Mouse (Mus musculus) CH12.LX (cell line): Measurements from ENCODE around the gene Pcnx. TPM values are rescaled to one million over a fixed set of nuclear protein-coding genes. Genes with fewer than 3 reads are reported as not detected.

Experiments
- DNase-seq: peaks from one replicate; pipeline ENCODE4 v3.0.0-alpha.2; 2013; ENCODE audit errors: extremely low read depth
- H3K27ac ChIP-seq: 2 replicates; pipeline ENCODE4 v1.5.1; 2012; ENCODE audit warnings: low read depth, mild to moderate bottlenecking, control low read depth, moderate library complexity; ENCODE audit not compliant: insufficient read depth
- H3K27me3 ChIP-seq: replicated peaks from 2 replicates; pipeline ENCODE3; 2012; ENCODE audit warnings: inconsistent platforms
- H3K36me3 ChIP-seq, 2 experiments: replicated peaks in 1 of 2; 2 replicates each; pipeline versions ENCODE3 to v1.6.1; 2012; ENCODE audit warnings: inconsistent platforms in 1 of 2, low read length in 1 of 2, mild to moderate bottlenecking in 1 of 2, mixed read lengths in 1 of 2, moderate library complexity in 1 of 2; ENCODE audit not compliant: control insufficient read depth in 1 of 2, insufficient read depth in 1 of 2
- H3K4me1 ChIP-seq, 2 experiments: 2 replicates each; pipeline ENCODE4 v1.6.1; 2012; ENCODE audit warnings: inconsistent platforms in 1 of 2, moderate library complexity in 1 of 2; ENCODE audit not compliant: insufficient read depth in 2 of 2, control insufficient read depth in 1 of 2
- H3K4me2 ChIP-seq: 2 replicates; pipeline ENCODE4 v1.6.1; 2012; ENCODE audit warnings: low read depth, mild to moderate bottlenecking, control low read depth; ENCODE audit not compliant: poor library complexity, insufficient read depth, severe bottlenecking
- H3K4me3 ChIP-seq, 3 experiments: fragments of 150-350 bp in 1 of 3; sonication (generic) in 1 of 3; replicated peaks in 1 of 3; 2 replicates each; pipeline versions ENCODE3 to v1.5.1; 2011 to 2012; ENCODE audit warnings: low read depth in 2 of 3, low read length in 2 of 3, mild to moderate bottlenecking in 2 of 3, moderate library complexity in 2 of 3, control low read depth in 1 of 3, improper control_type of control experiment in 1 of 3, inconsistent platforms in 1 of 3, mixed read lengths in 1 of 3; ENCODE audit not compliant: poor library complexity in 1 of 3
- H3K79me2 ChIP-seq: replicated peaks from 2 replicates; pipeline ENCODE4 v1.6.1; 2012; ENCODE audit warnings: mild to moderate bottlenecking, moderate library complexity; ENCODE audit not compliant: control insufficient read depth, poor library complexity, insufficient read depth, severe bottlenecking; ENCODE audit errors: extremely low read depth
- H3K9ac ChIP-seq: 2 replicates; pipeline ENCODE4 v1.6.1; 2012; ENCODE audit warnings: low read depth, mild to moderate bottlenecking, control low read depth, moderate library complexity; ENCODE audit not compliant: insufficient read depth
- H3K9me3 ChIP-seq: replicated peaks from 2 replicates; pipeline ENCODE3; 2012; ENCODE audit warnings: low read length, inconsistent platforms, mixed read lengths
- BHLHE40 ChIP-seq: IDR thresholded peaks from 2 replicates; pipeline ENCODE4 v1.6.1; 2011; ENCODE audit warnings: mild to moderate bottlenecking, low read depth, low read length, improper control_type of control experiment
- CHD1 ChIP-seq: IDR thresholded peaks from 2 replicates; pipeline ENCODE4 v1.6.1; 2012; ENCODE audit warnings: low read depth, low read length, improper control_type of control experiment, inconsistent platforms
- CHD2 ChIP-seq: IDR thresholded peaks from 2 replicates; pipeline ENCODE4 v1.6.1; 2011; ENCODE audit warnings: low read length, improper control_type of control experiment
- CTCF ChIP-seq, 2 experiments: IDR thresholded peaks in 1 of 2; conservative IDR thresholded peaks in 1 of 2; 2 replicates each; pipeline ENCODE4 v1.5.1; 2011 to 2012; ENCODE audit warnings: low read depth in 2 of 2, low read length in 2 of 2, improper control_type of control experiment in 1 of 2, inconsistent platforms in 1 of 2, mild to moderate bottlenecking in 1 of 2, moderate library complexity in 1 of 2
- E2F4 ChIP-seq: IDR thresholded peaks from 2 replicates; pipeline ENCODE4 v1.6.1; 2011; ENCODE audit warnings: low read depth, low read length, improper control_type of control experiment; ENCODE audit not compliant: insufficient replicate concordance
- ELF1 ChIP-seq: IDR thresholded peaks from 2 replicates; pipeline ENCODE4 v1.6.1; 2014; ENCODE audit warnings: low read depth, mild to moderate bottlenecking, inconsistent platforms, low read length, improper control_type of control experiment
- EP300 ChIP-seq: IDR thresholded peaks from 2 replicates; pipeline ENCODE4 v1.6.1; 2011; ENCODE audit warnings: low read length, improper control_type of control experiment
- ETS1 ChIP-seq: conservative IDR thresholded peaks from 2 replicates; pipeline ENCODE4 v1.6.1; 2012; ENCODE audit warnings: low read depth, mild to moderate bottlenecking, inconsistent platforms, low read length, improper control_type of control experiment, moderate library complexity
- GABPA ChIP-seq: IDR thresholded peaks from 2 replicates; pipeline ENCODE4 v1.6.1; 2012; ENCODE audit warnings: low read depth, low read length, improper control_type of control experiment, inconsistent platforms; ENCODE audit not compliant: insufficient replicate concordance
- HCFC1 ChIP-seq: IDR thresholded peaks from 2 replicates; pipeline ENCODE4 v1.6.1; 2012; ENCODE audit warnings: low read depth, mild to moderate bottlenecking, inconsistent platforms, low read length, improper control_type of control experiment
- IRF4 ChIP-seq: IDR thresholded peaks from 2 replicates; pipeline ENCODE4 v1.6.1; 2014; ENCODE audit warnings: low read depth, mild to moderate bottlenecking, inconsistent platforms, low read length, improper control_type of control experiment
- JUN ChIP-seq: IDR thresholded peaks from 2 replicates; pipeline ENCODE4 v1.6.1; 2011; ENCODE audit warnings: low read depth, mild to moderate bottlenecking, low read length, improper control_type of control experiment, moderate library complexity; ENCODE audit not compliant: insufficient read depth
- JUND ChIP-seq: conservative IDR thresholded peaks from 2 replicates; pipeline ENCODE4 v1.6.1; 2011; ENCODE audit warnings: low read depth, low read length, improper control_type of control experiment
- KAT2A ChIP-seq: IDR thresholded peaks from 2 replicates; pipeline ENCODE4 v1.6.1; 2012; ENCODE audit warnings: low read length, improper control_type of control experiment, inconsistent platforms; ENCODE audit not compliant: insufficient replicate concordance
- MAFK ChIP-seq: IDR thresholded peaks from 2 replicates; pipeline ENCODE4 v1.6.1; 2011; ENCODE audit warnings: low read length, improper control_type of control experiment; ENCODE audit not compliant: insufficient replicate concordance
- MAX ChIP-seq: IDR thresholded peaks from 2 replicates; pipeline ENCODE4 v1.6.1; 2011; ENCODE audit warnings: low read length, improper control_type of control experiment
- MAZ ChIP-seq: IDR thresholded peaks from 2 replicates; pipeline ENCODE4 v1.6.1; 2012; ENCODE audit warnings: low read depth, mild to moderate bottlenecking, inconsistent platforms, low read length, improper control_type of control experiment, moderate library complexity
- MEF2A ChIP-seq: IDR thresholded peaks from 2 replicates; pipeline ENCODE4 v1.6.1; 2014; ENCODE audit warnings: low read depth, mild to moderate bottlenecking, inconsistent platforms, low read length, improper control_type of control experiment, borderline replicate concordance
- MXI1 ChIP-seq: IDR thresholded peaks from 2 replicates; pipeline ENCODE4 v1.6.1; 2011; ENCODE audit warnings: mild to moderate bottlenecking, low read depth, low read length, improper control_type of control experiment
- MYC ChIP-seq: IDR thresholded peaks from 2 replicates; pipeline ENCODE4 v1.6.1; 2011; ENCODE audit warnings: low read depth, mild to moderate bottlenecking, improper control_type of control experiment, low read length
- NELFE ChIP-seq: IDR thresholded peaks from 2 replicates; pipeline ENCODE4 v1.6.1; 2011; ENCODE audit warnings: low read depth, low read length, improper control_type of control experiment
- NRF1 ChIP-seq: IDR thresholded peaks from 2 replicates; pipeline ENCODE4 v1.6.1; 2014; ENCODE audit warnings: low read depth, mild to moderate bottlenecking, inconsistent platforms, low read length, improper control_type of control experiment, moderate library complexity
- PAX5 ChIP-seq: IDR thresholded peaks from 2 replicates; pipeline ENCODE4 v1.6.1; 2012; ENCODE audit warnings: low read length, inconsistent platforms, mixed read lengths
- POLR2A ChIP-seq: IDR thresholded peaks from 2 replicates; pipeline ENCODE4 v1.6.1; 2011; ENCODE audit warnings: low read depth, mild to moderate bottlenecking, improper control_type of control experiment, low read length
- POLR2AphosphoS2 ChIP-seq: IDR thresholded peaks from 2 replicates; pipeline ENCODE4 v1.6.1; 2011; ENCODE audit warnings: low read depth, low read length, improper control_type of control experiment
- RAD21 ChIP-seq: IDR thresholded peaks from 2 replicates; pipeline ENCODE4 v1.6.1; 2011; ENCODE audit warnings: low read depth, mild to moderate bottlenecking, low read length, improper control_type of control experiment, moderate library complexity
- RCOR1 ChIP-seq: conservative IDR thresholded peaks from 2 replicates; pipeline ENCODE4 v1.6.1; 2012; ENCODE audit warnings: low read depth, mild to moderate bottlenecking, inconsistent platforms, low read length, improper control_type of control experiment
- SIN3A ChIP-seq: IDR thresholded peaks from 2 replicates; pipeline ENCODE4 v1.6.1; 2012; ENCODE audit warnings: low read length, improper control_type of control experiment, inconsistent platforms
- SMC3 ChIP-seq: IDR thresholded peaks from 2 replicates; pipeline ENCODE4 v1.6.1; 2011; ENCODE audit warnings: low read depth, low read length, improper control_type of control experiment
- TBP ChIP-seq: conservative IDR thresholded peaks from 2 replicates; pipeline ENCODE4 v1.6.1; 2011; ENCODE audit warnings: low read depth, low read length, improper control_type of control experiment
- TCF12 ChIP-seq: IDR thresholded peaks from 2 replicates; pipeline ENCODE4 v1.6.1; 2014; ENCODE audit warnings: low read depth, mild to moderate bottlenecking, inconsistent platforms, low read length, improper control_type of control experiment
- UBTF ChIP-seq: IDR thresholded peaks from 2 replicates; pipeline ENCODE4 v1.6.1; 2012; ENCODE audit warnings: low read depth, mild to moderate bottlenecking, inconsistent platforms, low read length, improper control_type of control experiment, moderate library complexity
- USF1 ChIP-seq: IDR thresholded peaks from 2 replicates; pipeline ENCODE4 v1.6.1; 2014; ENCODE audit warnings: low read depth, mild to moderate bottlenecking, inconsistent platforms, low read length, improper control_type of control experiment
- USF2 ChIP-seq: conservative IDR thresholded peaks from 2 replicates; pipeline ENCODE4 v1.6.1; 2011; ENCODE audit warnings: low read depth, low read length, improper control_type of control experiment
- ZC3H11A ChIP-seq: IDR thresholded peaks from 2 replicates; pipeline ENCODE4 v1.6.1; 2012; ENCODE audit warnings: low read depth, mild to moderate bottlenecking, inconsistent platforms, low read length, improper control_type of control experiment
- ZKSCAN1 ChIP-seq: IDR thresholded peaks from 2 replicates; pipeline ENCODE4 v1.6.1; 2012; ENCODE audit warnings: low read depth, inconsistent platforms, low read length, improper control_type of control experiment, borderline replicate concordance
- ZMIZ1 ChIP-seq: IDR thresholded peaks from 2 replicates; pipeline ENCODE4 v1.6.1; 2012; ENCODE audit warnings: low read depth, mild to moderate bottlenecking, inconsistent platforms, low read length, improper control_type of control experiment
- ZNF384 ChIP-seq: IDR thresholded peaks from 2 replicates; pipeline ENCODE4 v1.6.1; 2012; ENCODE audit warnings: low read depth, low read length, improper control_type of control experiment, inconsistent platforms
- dilution Hi-C: fragments of 300-500 bp; cut with MboI; formaldehyde crosslinking; loops from 2 replicates; pipeline ENCODE4 v1.14.3; 2020; ENCODE audit warnings: low sequenced_read_pairs; ENCODE audit not compliant: extremely low pct_unique_long_range_greater_than_20kb, extremely low pct_ligation_motif_present
- in situ Hi-C: fragments of 300-500 bp; cut with MboI; formaldehyde crosslinking; loops from 3 replicates; pipeline ENCODE4 v1.14.3; 2019; ENCODE audit warnings: low sequenced_read_pairs, low pct_ligation_motif_present, low pct_unique_long_range_greater_than_20kb, mixed read lengths
- polyA plus RNA-seq: library from polyadenylated mRNA; unstranded; fragments of >175 nt; gene quantifications from 2 replicates; pipeline ENCODE4 v1.2.1, GENCODE M21; 2012; ENCODE audit warnings: low read depth; ENCODE audit not compliant: insufficient read length
- total RNA-seq, 2 experiments: library from RNA; depleted of rRNA; stranded (reverse); fragments of 300-350 nt in 1 of 2; fragments of >200 nt in 1 of 2; gene quantifications; 2 replicates each; pipeline ENCODE4 v1.2.3; 2012 to 2014

The Pcnx gene
- total and polyA plus RNA-seq, 3 experiments: 16.2 to 89.1 (median 68.2) TPM

DNA sequence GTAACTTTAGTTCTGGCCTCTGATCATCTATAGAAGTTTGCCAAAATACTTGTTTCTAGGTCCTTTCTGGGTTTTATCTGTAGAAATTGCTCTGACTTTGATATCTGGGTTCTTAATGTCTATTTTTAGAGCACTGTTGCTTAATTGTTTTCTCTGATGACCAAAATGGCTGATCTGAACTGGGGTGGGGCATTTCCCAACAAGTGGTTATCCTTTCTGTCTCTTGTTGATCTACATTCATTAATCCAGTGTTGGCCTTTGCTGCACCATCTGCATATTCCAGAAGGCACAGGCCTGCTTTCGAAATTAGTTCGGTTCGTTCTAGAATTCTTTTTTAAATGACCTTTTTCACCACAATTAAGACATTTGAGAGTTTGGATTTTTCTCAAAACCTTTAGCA lies 20.3 kb downstream of the Pcnx start:
- H3K79me2 ChIP-seq: peaks cover 61% of the 10 kb centered on the region
- peak overlapping the region; percentile 55; the same call in 1 of the 2 replicates for H3K4me2 ChIP-seq
- H3K36me3 ChIP-seq: peaks cover 0 to 21% of the 10 kb centered on the region in 2 experiments
- dilution Hi-C loops: no loop called here
- peak overlapping the region; percentile 56; the same call in 1 of the 2 replicates for H3K27ac ChIP-seq
- no peak for TF ChIP-seq POLR2A
- no peak for TF ChIP-seq MEF2A
- no peak for TF ChIP-seq BHLHE40
- no peak for TF ChIP-seq PAX5
- no peak for TF ChIP-seq UBTF
- TF ChIP-seq RAD21: no peak
- 0 out of 2 replicates have a peak, but pooled peaks have one; percentile 11 for TF ChIP-seq EP300
- no peak for TF ChIP-seq MAX
- TF ChIP-seq MAFK: no peak
- 0 out of 2 replicates have a peak, but pooled peaks have one; percentile 30 for TF ChIP-seq SIN3A
- TF ChIP-seq HCFC1: no peak
- no peak for TF ChIP-seq SMC3
- 0 out of 2 replicates have a peak, but pooled peaks have one; percentile 72 for TF ChIP-seq CHD1
- TF ChIP-seq JUN: no peak
- TF ChIP-seq NRF1: no peak
- TF ChIP-seq ZNF384: no peak
- no peak for TF ChIP-seq ETS1
- TF ChIP-seq MAZ: 0 out of 2 replicates have a peak, but pooled peaks have one; percentile 22
- TF ChIP-seq USF1: no peak
- no peak for TF ChIP-seq E2F4
- TF ChIP-seq IRF4: no peak
- TF ChIP-seq RCOR1: no peak
- no peak for TF ChIP-seq ZKSCAN1
- TF ChIP-seq CHD2: no peak
- no peak for TF ChIP-seq MXI1
- TF ChIP-seq GABPA: no peak
- TF ChIP-seq TBP: no peak
- TF ChIP-seq ZMIZ1: no peak
- no peak for TF ChIP-seq USF2
- no peak for TF ChIP-seq CTCF (conservative IDR thresholded peaks at IDR 0.05 in 1 of 2, IDR thresholded peaks at IDR 0.05 in 1 of 2; ENCODE audit: low read depth in 2 of 2, low read length in 2 of 2)
- TF ChIP-seq ELF1: no peak
- TF ChIP-seq TCF12: no peak
- TF ChIP-seq POLR2AphosphoS2: 0 out of 2 replicates have a peak, but pooled peaks have one; percentile 31
- TF ChIP-seq NELFE: no peak
- no peak for TF ChIP-seq MYC
- no peak for TF ChIP-seq KAT2A
- TF ChIP-seq JUND: 0 out of 2 replicates have a peak, but pooled peaks have one; percentile 4
- TF ChIP-seq ZC3H11A: no peak
- peak overlapping the region; percentile 84 for H3K9ac ChIP-seq
- DNase-seq: no peak
- H3K9me3 ChIP-seq: peaks cover 5% of the 10 kb centered on the region
- H3K4me1 ChIP-seq: peaks cover 11 to 53% of the 10 kb centered on the region in 2 experiments; a peak in 3 of 4 replicates
- no peaks in the 10 kb centered on the region for H3K27me3 ChIP-seq
- H3K4me3 ChIP-seq: no peak overlapping the region
- in situ Hi-C loops: no loop called here
